Mouse (Mus musculus): ENCODE measurements around the gene Parp4.
A peak's percentile ranks its signal among the peaks of the same experiment; 100 is the strongest.

The Parp4 gene

GRCm38 (mm10) chr14:56613212-56613611 lies 37.8 kb downstream of the Parp4 start:
- no peak for DNase-seq (ENCODE audit: low read depth, low spot score)

- no peak for DNase-seq (ENCODE audit: low read depth, low spot score)
Measured at GRCm38 (mm10) chr14:56617470-56617869, 42.1 kb downstream of the Parp4 start.

GRCm38 (mm10) chr14:56620425-56620824 lies 45.0 kb downstream of the Parp4 start:
- no peak for DNase-seq (ENCODE audit: low read depth, low spot score)

- DNase-seq (ENCODE audit: low read depth, low spot score): no peak
Measured at GRCm38 (mm10) chr14:56626202-56626601, 50.8 kb downstream of the Parp4 start.

- no peak for DNase-seq (ENCODE audit: low read depth, low spot score)
Measured at GRCm38 (mm10) chr14:56628336-56628735, 52.9 kb downstream of the Parp4 start.

GRCm38 (mm10) chr14:56631109-56631508 lies 55.7 kb downstream of the Parp4 start:
- no peak for DNase-seq (ENCODE audit: low read depth, low spot score)

GRCm38 (mm10) chr14:56647206-56647605 lies 71.8 kb downstream of the Parp4 start:
- no peak for DNase-seq (ENCODE audit: low read depth, low spot score)

GRCm38 (mm10) chr14:56649448-56649847 lies 74.0 kb downstream of the Parp4 start:
- DNase-seq (ENCODE audit: low read depth, low spot score): no peak

- no peak for DNase-seq (ENCODE audit: low read depth, low spot score)
Measured at GRCm38 (mm10) chr14:56665651-56666050, 90.2 kb downstream of the Parp4 start.

GRCm38 (mm10) chr14:56666909-56667308 lies 91.5 kb downstream of the Parp4 start:
- DNase-seq (ENCODE audit: low read depth, low spot score): no peak

GRCm38 (mm10) chr14:56667969-56668802 lies 92.8 kb downstream of the Parp4 start, which contains the start of gene Mphosph8:
Gene Mphosph8 (plus strand): TSS chr14:56668248.
- DNase-seq (ENCODE audit: low read depth, low spot score): peak; percentile 100

- no peak for DNase-seq (ENCODE audit: low read depth, low spot score)
Measured at GRCm38 (mm10) chr14:56669046-56669620, 93.7 kb downstream of the Parp4 start.

GRCm38 (mm10) chr14:56685426-56685825 lies 110.0 kb downstream of the Parp4 start:
- no peak for DNase-seq (ENCODE audit: low read depth, low spot score)

- no peak for DNase-seq (ENCODE audit: low read depth, low spot score)
Measured at GRCm38 (mm10) chr14:56689116-56689515, 113.7 kb downstream of the Parp4 start.

- peak; percentile 72 for DNase-seq (ENCODE audit: low read depth, low spot score)
Measured at GRCm38 (mm10) chr14:56689766-56690165, 114.3 kb downstream of the Parp4 start.

- DNase-seq (ENCODE audit: low read depth, low spot score): no peak
Measured at GRCm38 (mm10) chr14:56695495-56695894, 120.1 kb downstream of the Parp4 start.

GRCm38 (mm10) chr14:56697836-56698235 lies 122.4 kb downstream of the Parp4 start:
- DNase-seq (ENCODE audit: low read depth, low spot score): no peak

- no peak for DNase-seq (ENCODE audit: low read depth, low spot score)
Measured at GRCm38 (mm10) chr14:56702644-56703043, 127.2 kb downstream of the Parp4 start.

GRCm38 (mm10) chr14:56705687-56706086 lies 130.3 kb downstream of the Parp4 start:
- DNase-seq (ENCODE audit: low read depth, low spot score): no peak
